In genomic region chr14:27392660-27393059, GRCm38 (mm10) we compare ENCODE assay signal across 15 mouse cellular contexts. TPM values are rescaled to one million over a fixed set of nuclear protein-coding genes. Genes with fewer than 3 reads are reported as not detected.
DNase-seq lines count a peak whose midpoint lies in the region; ATAC-seq and TF ChIP-seq lines count a peak whose summit lies in the region.
"Had no signal": no experiment of that assay in that cellular context is flagged by ENCODE, and none has a peak within 500 bp of the region (broad histone marks: within the 10 kb centered on the region; RNA-seq: fewer than 3 reads in every experiment).

No protein-coding gene starts in this region.

- no peak overlapping the region for H3K27ac ChIP-seq in heart, postnatal 0 days (ENCODE audit: low read depth)
- H3K27ac ChIP-seq in liver, adult 2 months (replicated peaks; ENCODE audit: insufficient read depth, low read depth, low read length): no peak overlapping the region
- H3K27ac ChIP-seq in liver, embryonic 11.5 days (ENCODE audit: low read depth, low read length): no peak overlapping the region
- H3K27ac ChIP-seq in MEL (ENCODE audit: control insufficient read depth, low read depth, low read length): no peak overlapping the region
- H3K27ac ChIP-seq in forebrain, postnatal 0 days (ENCODE audit: low read depth, low read length): no peak overlapping the region
- H3K27ac ChIP-seq: embryonic facial prominence, embryonic 10.5 days; limb, embryonic 10.5 days; liver, embryonic 13.5 days; midbrain, embryonic 12.5 days had no signal

- TF ChIP-seq POLR2A in liver, adult 2 months (IDR thresholded peaks at IDR 0.05; ENCODE audit: extremely low read depth, insufficient read depth, low read length): no peak
- no peak for TF ChIP-seq POLR2A in MEL (IDR thresholded peaks at IDR 0.05; ENCODE audit: control insufficient read depth in 1 of 2, insufficient read depth in 1 of 2, low read depth in 1 of 2, low read length in 2 of 2, poor library complexity in 1 of 2)

- no peaks in the 10 kb centered on the region for H3K4me1 ChIP-seq in heart, postnatal 0 days (ENCODE audit: control insufficient read depth, insufficient read depth)
- H3K4me1 ChIP-seq in liver, adult 2 months (ENCODE audit: control insufficient read depth, insufficient read depth, low read length): peaks cover 2% of the 10 kb centered on the region; the same call in 1 of the 2 replicates
- no peaks in the 10 kb centered on the region for H3K4me1 ChIP-seq in liver, embryonic 11.5 days (replicated peaks; ENCODE audit: control insufficient read depth, insufficient read depth, low read length)
- H3K4me1 ChIP-seq in MEL (ENCODE audit: control insufficient read depth in 1 of 2, insufficient read depth in 2 of 2, low read length in 2 of 2): peaks cover 0 to 3% of the 10 kb centered on the region in 2 experiments; a peak in 1 of 4 replicates
- H3K4me1 ChIP-seq in forebrain, postnatal 0 days (ENCODE audit: insufficient read depth): no peaks in the 10 kb centered on the region
- H3K4me1 ChIP-seq: limb, embryonic 10.5 days; liver, embryonic 13.5 days; midbrain, embryonic 12.5 days had no signal

- no peak for DNase-seq in heart, postnatal 0 days (ENCODE audit: low spot score)
- no peak for DNase-seq in heart, postnatal 10 days
- DNase-seq in liver, adult 2 months (ENCODE audit: extremely low read depth, low read depth, low spot score): no peak
- no peak for DNase-seq in liver, embryonic 11.5 days (ENCODE audit: low spot score)
- DNase-seq in MEL (ENCODE audit: low read depth, low spot score): no peak
- DNase-seq in forebrain, postnatal 0 days: no peak
- no peak for DNase-seq in spleen, postnatal 4 days (ENCODE audit: low spot score in 2 of 2)
- DNase-seq: cerebellum, postnatal 36 days; heart, adult 18-20 months; liver, embryonic 13.5 days; thymus, postnatal 36 days had no signal

- intact Hi-C loops in heart, postnatal 10 days (cut with DNase I): no loop called here

- no peak for ATAC-seq in heart, postnatal 0 days (ENCODE audit: insufficient read depth, low read depth)
- no peak for ATAC-seq in liver, embryonic 11.5 days (replicated peaks; ENCODE audit: low FRiP score)
- ATAC-seq in common myeloid progenitor, adult 5-6 weeks (replicated peaks; ENCODE audit: low read depth, poor library complexity, severe bottlenecking): peak; percentile 40; the same call in 1 of the 2 replicates
- no peak for ATAC-seq in forebrain, postnatal 0 days

- H3K4me2 ChIP-seq in heart, postnatal 0 days (ENCODE audit: low read depth, low read length): no peak overlapping the region
- no peak overlapping the region for H3K4me2 ChIP-seq in liver, embryonic 11.5 days
- no peak overlapping the region for H3K4me2 ChIP-seq in forebrain, postnatal 0 days (ENCODE audit: low read depth)
- H3K4me2 ChIP-seq: liver, embryonic 13.5 days; midbrain, embryonic 12.5 days had no signal

- no peaks in the 10 kb centered on the region for H3K9me3 ChIP-seq in heart, postnatal 0 days (replicated peaks; ENCODE audit: control insufficient read depth, low read length)
- H3K9me3 ChIP-seq in liver, embryonic 11.5 days (ENCODE audit: control insufficient read depth, low read length): no peaks in the 10 kb centered on the region
- no peaks in the 10 kb centered on the region for H3K9me3 ChIP-seq in MEL (replicated peaks; ENCODE audit: insufficient read depth, low read length)
- no peaks in the 10 kb centered on the region for H3K9me3 ChIP-seq in forebrain, postnatal 0 days (ENCODE audit: low read length)
- H3K9me3 ChIP-seq: embryonic facial prominence, embryonic 10.5 days; limb, embryonic 10.5 days; liver, embryonic 13.5 days; midbrain, embryonic 12.5 days had no signal

- peak; percentile 35 for TF ChIP-seq CTCF in heart, postnatal 0 days (IDR thresholded peaks at IDR 0.05; ENCODE audit: low read depth)
- peak; percentile 9; the same call in 1 of the 2 replicates for TF ChIP-seq CTCF in liver, adult 2 months (IDR thresholded peaks at IDR 0.05; ENCODE audit: low read depth, low read length)
- TF ChIP-seq CTCF in MEL (IDR thresholded peaks at IDR 0.05 in 2 of 3, conservative IDR thresholded peaks at IDR 0.05 in 1 of 3; ENCODE audit: control insufficient read depth in 1 of 3, insufficient read depth in 1 of 3, low read depth in 2 of 3, low read length in 3 of 3, poor library complexity in 1 of 3, severe bottlenecking in 1 of 3): peak in 1 of 3 experiments; percentile 14; a peak in 1 of 6 replicates
- no peak for TF ChIP-seq CTCF in forebrain, postnatal 0 days (IDR thresholded peaks at IDR 0.05; ENCODE audit: low read depth)

- peaks cover 3% of the 10 kb centered on the region; the same call in 1 of the 2 replicates for H3K79me2 ChIP-seq in liver, adult 2 months (ENCODE audit: control insufficient read depth, insufficient read depth, low read length)
- H3K79me2 ChIP-seq in MEL (ENCODE audit: control insufficient read depth, insufficient read depth, low read length, poor library complexity): no peaks in the 10 kb centered on the region

- H3K27me3 ChIP-seq in heart, postnatal 0 days (ENCODE audit: control insufficient read depth, insufficient read depth, low read length): no peaks in the 10 kb centered on the region
- no peaks in the 10 kb centered on the region for H3K27me3 ChIP-seq in liver, adult 2 months (ENCODE audit: control insufficient read depth, insufficient read depth, low read length)
- no peaks in the 10 kb centered on the region for H3K27me3 ChIP-seq in liver, embryonic 11.5 days (replicated peaks; ENCODE audit: control insufficient read depth, insufficient read depth, low read length)
- H3K27me3 ChIP-seq in MEL (ENCODE audit: control insufficient read depth in 1 of 2, insufficient read depth in 2 of 2, low read length in 2 of 2): no peaks in the 10 kb centered on the region
- no peaks in the 10 kb centered on the region for H3K27me3 ChIP-seq in forebrain, postnatal 0 days (ENCODE audit: insufficient read depth, low read length)
- H3K27me3 ChIP-seq: liver, embryonic 13.5 days; midbrain, embryonic 12.5 days had no signal

- TF ChIP-seq RAD21 in MEL (IDR thresholded peaks at IDR 0.05; ENCODE audit: low read depth, low read length): no peak

- no peak overlapping the region for H3K4me3 ChIP-seq in heart, postnatal 0 days (ENCODE audit: low read depth, low read length)
- H3K4me3 ChIP-seq in liver, adult 2 months (ENCODE audit: insufficient read depth, low read depth, low read length): no peak overlapping the region
- H3K4me3 ChIP-seq in liver, embryonic 11.5 days (ENCODE audit: low read depth, low read length): no peak overlapping the region
- no peak overlapping the region for H3K4me3 ChIP-seq in MEL (ENCODE audit: control insufficient read depth in 1 of 2, insufficient read depth in 1 of 2, low read depth in 2 of 2, low read length in 2 of 2)
- H3K4me3 ChIP-seq in forebrain, postnatal 0 days (ENCODE audit: low read depth, low read length): no peak overlapping the region
- H3K4me3 ChIP-seq: embryonic facial prominence, embryonic 10.5 days; limb, embryonic 10.5 days; liver, embryonic 13.5 days; midbrain, embryonic 12.5 days had no signal

- H3K9ac ChIP-seq in heart, postnatal 0 days (replicated peaks; ENCODE audit: low read depth, low read length): no peak overlapping the region
- no peak overlapping the region for H3K9ac ChIP-seq in liver, adult 2 months (ENCODE audit: low read depth, low read length)
- no peak overlapping the region for H3K9ac ChIP-seq in liver, embryonic 11.5 days (ENCODE audit: low read depth, low read length)
- no peak overlapping the region for H3K9ac ChIP-seq in MEL (ENCODE audit: control insufficient read depth, low read depth, low read length, poor library complexity, severe bottlenecking)
- H3K9ac ChIP-seq in forebrain, postnatal 0 days: no peak overlapping the region
- H3K9ac ChIP-seq: liver, embryonic 13.5 days; midbrain, embryonic 12.5 days had no signal

- WGBS in heart, postnatal 0 days: 91% methylated on average over 2 of the region's 2 CpGs
- 97% methylated on average over 2 of the region's 2 CpGs for WGBS in liver, adult 2 months
- WGBS in liver, embryonic 11.5 days: 88% methylated on average over 2 of the region's 2 CpGs
- WGBS in forebrain, postnatal 0 days: 95% methylated on average over 2 of the region's 2 CpGs

- peaks cover 32% of the 10 kb centered on the region for H3K36me3 ChIP-seq in heart, postnatal 0 days (replicated peaks; ENCODE audit: control insufficient read depth, insufficient read depth, low read length)
- peaks cover 66% of the 10 kb centered on the region for H3K36me3 ChIP-seq in liver, adult 2 months (ENCODE audit: control insufficient read depth, insufficient read depth, low read length)
- no peaks in the 10 kb centered on the region for H3K36me3 ChIP-seq in liver, embryonic 11.5 days (ENCODE audit: control insufficient read depth, insufficient read depth, low read length)
- H3K36me3 ChIP-seq in MEL (ENCODE audit: control insufficient read depth in 1 of 2, insufficient read depth in 2 of 2, low read length in 2 of 2): peaks cover 0 to 3% of the 10 kb centered on the region in 2 experiments; a peak in 2 of 4 replicates
- no peaks in the 10 kb centered on the region for H3K36me3 ChIP-seq in forebrain, postnatal 0 days (ENCODE audit: insufficient read depth)
- H3K36me3 ChIP-seq: embryonic facial prominence, embryonic 10.5 days; limb, embryonic 10.5 days; midbrain, embryonic 12.5 days had no signal

- TF ChIP-seq EP300 in heart, postnatal 0 days (IDR thresholded peaks at IDR 0.05; ENCODE audit: low read depth): no peak
- no peak for TF ChIP-seq EP300 in MEL (IDR thresholded peaks at IDR 0.05; ENCODE audit: low read depth in 1 of 2, low read length in 2 of 2)

TF ChIP-seq in MEL, 35 proteins besides CTCF, POLR2A, EP300 and RAD21:
- peak; percentile 14; the same call in 1 of the 2 replicates for TF ChIP-seq SMC3 (IDR thresholded peaks at IDR 0.05; ENCODE audit: low read depth, low read length)
- TF ChIP-seq MAX (IDR thresholded peaks at IDR 0.05; ENCODE audit: low read length): no peak
TF ChIP-seq in MEL: peak in this region for 1.

RNA-seq across cellular contexts. Expression of gene Fam208a, which starts 36.0 kb away (rescaled TPM):
- 13.6 and 31.4 TPM in 2 replicates for total RNA-seq in heart, postnatal 0 days (2014; rRNA removed; ENCODE audit: low replicate concordance)
- polyA plus RNA-seq in heart, postnatal 0 days (2015; fragmentation: Nextera tagmentation; extraction: Ambion mirVana): 5.5 and 5.6 TPM in 2 replicates
- 10 to 100 TPM; 13.2 to 15.4 TPM for total RNA-seq in heart, postnatal 10 days (2021)
- total RNA-seq in liver, adult 2 months (2014; rRNA removed): 37.2 and 43.1 TPM in 2 replicates
- polyA plus RNA-seq in liver, adult 2 months (2012; rRNA removed): 2.2 and 3.1 TPM in 2 replicates
- polyA plus RNA-seq in liver, embryonic 11.5 days (2014; fragmentation: Nextera tagmentation; extraction: Ambion mirVana): 11.0 and 11.4 TPM in 2 replicates
- total RNA-seq in MEL (2012; rRNA removed): 7.9 and 8.7 TPM in 2 replicates
- 10 to 100 TPM in 1 of 2 experiments, 1 to 10 TPM in 1; 3.2 to 25.4 TPM for polyA plus RNA-seq in MEL (2012; ENCODE audit: insufficient read depth in 1 of 2, insufficient read length in 2 of 2, low read depth in 1 of 2, low replicate concordance in 2 of 2, missing spikeins in 1 of 2)
- total RNA-seq in common myeloid progenitor, adult 5-6 weeks (2017): 36.1 and 37.9 TPM in 2 replicates
- 43.2 and 50.9 TPM in 2 replicates for total RNA-seq in forebrain, postnatal 0 days (2014; rRNA removed)
- 5.3 and 8.1 TPM in 2 replicates for polyA plus RNA-seq in forebrain, postnatal 0 days (2015; fragmentation: Nextera tagmentation; extraction: Ambion mirVana)
